Mouse (Mus musculus) monocyte, adult 2 months (primary cell): ENCODE results near the gene Btbd6.

ENCODE experiments used
- DNase-seq, 2 experiments: peaks; one replicate each; pipeline ENCODE4 v3.0.0; 2022; ENCODE audit warnings: low spot score in 2 of 2, low read depth in 1 of 2

The Btbd6 gene

DNA sequence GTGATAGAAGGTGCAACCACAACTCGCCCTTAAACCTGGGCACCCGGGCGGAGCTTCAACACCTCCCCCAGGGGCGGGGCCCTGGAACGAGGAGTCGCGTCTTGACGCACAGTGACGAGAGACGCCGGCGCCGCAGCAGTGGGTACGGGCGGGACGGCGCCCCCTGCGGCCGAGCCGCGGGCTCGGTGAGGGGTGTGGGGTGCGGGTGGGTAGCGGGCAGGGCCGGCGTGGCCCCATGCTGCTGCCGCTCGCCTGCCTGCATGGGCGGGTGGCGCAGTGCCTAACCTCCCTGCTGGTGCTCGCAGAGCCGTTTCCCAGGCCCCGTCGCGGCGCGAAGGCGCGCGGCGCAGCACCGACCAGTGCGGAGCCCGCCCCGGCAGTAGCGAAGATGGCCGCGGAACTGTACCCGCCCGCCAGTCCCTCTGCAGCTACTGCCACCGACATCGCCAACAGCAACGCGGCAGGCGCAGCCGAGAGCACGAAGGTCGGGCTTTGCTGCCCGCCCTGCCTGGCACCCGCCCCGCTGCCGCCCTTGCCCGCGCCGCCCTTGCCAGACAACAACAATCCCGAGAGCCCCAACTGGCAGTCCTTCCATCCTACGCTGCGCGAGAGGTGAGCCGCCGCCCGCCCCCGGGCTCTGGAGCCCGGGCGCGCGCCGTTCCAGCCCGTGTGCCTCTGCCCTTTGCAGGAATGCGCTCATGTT, at the start of gene Btbd6:
Btbd6 (plus strand) TSS at position 112 of the 703 bp plus-strand sequence.
- peak in 1 of 2 experiments; percentile 24 for DNase-seq

DNA sequence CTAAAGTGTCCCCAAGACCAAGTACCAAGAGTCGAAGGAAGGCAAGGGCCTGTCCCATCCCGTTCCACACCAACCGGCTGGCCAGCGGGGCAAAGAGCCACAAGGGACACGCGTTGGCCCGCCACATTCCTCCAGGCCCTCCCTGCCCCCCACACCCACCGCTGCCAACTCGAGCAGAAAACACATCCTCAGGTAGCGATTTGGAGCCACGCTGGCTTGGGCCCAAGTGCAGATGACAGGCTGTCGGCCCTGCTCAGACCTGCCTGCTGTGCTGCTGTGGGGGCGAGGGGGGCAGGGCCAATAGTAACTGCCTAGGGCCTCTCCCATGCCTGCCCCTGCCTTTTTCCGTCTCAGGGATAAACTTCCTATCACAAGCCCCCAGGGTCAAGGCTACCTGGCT, 49.0 kb upstream of the Btbd6 start:
- no peak for DNase-seq

DNA sequence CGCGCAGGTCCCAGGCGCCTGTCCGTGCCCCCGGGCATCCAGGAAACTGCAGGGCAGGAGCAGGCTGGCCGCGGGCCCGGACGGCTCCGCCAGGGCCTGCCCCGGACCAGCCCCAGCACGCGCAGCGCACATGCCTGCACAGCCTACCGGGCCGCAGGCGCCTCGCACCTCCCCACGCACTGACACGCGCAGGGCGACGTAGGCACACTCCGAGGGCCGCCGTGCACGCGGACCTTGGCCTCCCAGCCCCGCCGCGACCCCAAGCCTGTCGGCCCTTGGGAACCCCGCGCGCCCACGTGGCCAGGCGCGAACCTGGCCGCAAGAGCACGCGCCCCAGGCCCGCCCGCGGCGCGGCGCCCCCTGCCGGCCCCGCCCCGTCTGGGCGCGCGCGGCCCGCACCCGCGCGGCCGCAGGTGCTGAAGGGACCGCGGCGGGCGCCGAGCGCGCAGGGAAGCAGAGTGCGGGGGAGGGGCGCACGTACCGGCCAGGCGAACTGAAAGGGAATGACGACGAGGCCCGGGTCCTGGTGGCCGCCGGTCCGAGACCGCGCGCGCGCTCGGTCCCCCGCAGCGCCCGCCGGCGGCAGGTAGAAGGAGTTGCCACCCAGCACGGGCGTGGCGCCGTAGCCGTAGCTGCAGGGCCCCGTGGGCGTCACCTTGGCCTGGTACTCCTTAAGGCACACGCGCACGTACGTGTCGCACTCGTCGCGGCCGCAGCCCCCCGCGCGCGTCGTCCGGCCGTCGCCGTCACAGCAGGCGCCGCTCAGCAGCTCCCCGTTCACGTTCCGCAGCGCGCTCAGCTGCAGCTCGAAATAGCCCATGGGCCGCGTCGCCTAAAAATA, 47.7 kb upstream of the Btbd6 start:
- no peak for DNase-seq

DNA sequence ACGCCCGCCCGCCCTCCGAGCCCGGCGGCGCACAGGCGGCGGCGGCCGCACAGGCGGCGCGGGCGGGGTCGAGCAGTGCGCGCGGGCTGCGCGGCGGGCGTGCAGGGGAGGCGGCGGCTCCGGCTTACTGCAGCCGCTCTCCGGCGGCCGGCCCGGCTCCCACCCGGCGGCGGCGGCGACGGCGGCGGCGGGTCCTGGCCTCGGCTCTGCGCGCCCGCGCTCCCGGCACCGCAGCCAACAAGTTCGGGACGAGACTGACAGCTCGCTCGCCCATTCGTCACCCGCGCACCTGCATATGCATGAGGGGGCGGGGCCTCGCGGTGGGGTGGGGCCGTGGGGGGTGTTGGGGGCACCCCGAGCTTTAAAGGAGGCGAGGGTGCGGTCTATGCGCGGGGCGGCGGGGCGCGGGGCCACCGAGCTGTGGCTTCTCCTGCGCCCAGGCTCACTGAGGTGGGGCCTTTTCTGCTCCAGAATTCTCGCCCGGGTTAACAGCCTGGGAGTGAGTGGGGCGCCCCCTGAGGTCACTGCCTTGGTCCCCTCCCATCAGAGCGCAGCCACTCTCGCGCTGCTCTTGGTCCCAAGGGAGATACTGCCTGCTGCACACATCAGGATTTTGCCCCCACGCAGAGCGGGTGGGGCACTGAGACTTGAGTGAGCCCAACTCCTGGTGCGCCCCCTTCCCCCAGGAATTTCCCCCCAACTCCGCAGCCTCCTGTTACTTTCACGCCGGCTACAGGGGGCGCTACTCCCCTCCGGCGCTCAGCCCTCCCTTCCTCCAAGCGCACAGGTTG, 46.5 kb upstream of the Btbd6 start, which contains the start of gene Jag2:
Jag2 (minus strand) TSS at position 215 of the 791 bp plus-strand sequence.
- DNase-seq = no peak

DNA sequence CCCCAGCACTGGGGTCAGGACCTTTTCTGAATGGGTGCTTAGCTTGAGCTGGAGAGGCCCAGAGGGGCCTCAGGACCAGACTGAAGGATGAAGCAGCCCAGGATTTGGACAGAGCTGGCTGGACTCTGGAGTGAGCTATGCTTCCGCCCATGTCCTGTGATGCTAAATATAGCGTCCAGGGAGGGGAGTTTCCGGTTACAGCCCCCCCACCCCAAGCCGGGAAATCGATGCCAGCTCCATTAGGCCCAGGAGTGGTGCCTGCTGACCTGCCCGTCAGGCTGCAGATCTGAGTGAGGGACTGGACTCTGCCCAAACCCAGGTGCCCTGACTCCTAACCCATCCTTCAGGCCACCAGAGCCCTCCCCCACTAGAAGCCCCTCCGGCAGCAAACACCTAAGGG, 43.6 kb upstream of the Btbd6 start:
- no peak for DNase-seq

DNA sequence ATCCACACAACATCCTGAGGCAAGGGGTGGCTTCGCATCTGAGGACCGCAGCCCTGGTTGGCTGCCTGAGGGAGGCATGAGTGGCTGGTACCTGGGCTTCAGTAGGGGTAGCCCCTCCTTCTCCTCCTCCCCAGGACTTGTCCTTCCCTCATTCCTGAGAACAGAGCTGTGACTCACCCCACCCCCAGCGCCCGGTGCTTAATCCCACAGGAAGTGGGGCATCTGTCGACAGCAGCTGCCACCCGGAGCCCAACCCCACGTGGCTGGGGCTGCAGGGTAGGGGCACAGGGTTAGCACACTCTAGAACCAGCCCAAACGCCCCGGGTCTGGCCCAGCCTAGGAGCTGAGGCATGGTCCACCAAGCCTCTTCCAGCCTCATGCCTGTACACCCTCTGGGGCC, 38.4 kb upstream of the Btbd6 start:
- DNase-seq = no peak

DNA sequence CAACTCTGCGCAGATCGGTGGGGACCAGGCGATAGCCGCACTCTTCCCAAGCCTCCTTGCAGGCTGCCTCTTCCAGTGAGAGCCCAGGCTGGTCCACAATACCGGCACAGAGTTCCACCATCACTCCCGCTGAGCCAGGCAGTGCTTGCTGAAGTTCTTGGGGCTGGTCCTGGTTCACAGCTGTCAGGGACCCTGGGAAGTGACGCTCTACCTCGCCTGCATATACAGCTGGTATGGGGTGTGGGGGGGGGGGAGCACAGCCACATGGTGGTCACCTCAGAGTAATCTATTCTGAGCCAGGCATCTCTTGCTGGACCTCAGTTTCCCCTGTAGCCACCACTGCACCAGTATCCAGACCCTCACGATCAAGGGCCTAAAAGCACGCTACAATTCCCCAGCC, 37.9 kb upstream of the Btbd6 start:
- DNase-seq = no peak

DNA sequence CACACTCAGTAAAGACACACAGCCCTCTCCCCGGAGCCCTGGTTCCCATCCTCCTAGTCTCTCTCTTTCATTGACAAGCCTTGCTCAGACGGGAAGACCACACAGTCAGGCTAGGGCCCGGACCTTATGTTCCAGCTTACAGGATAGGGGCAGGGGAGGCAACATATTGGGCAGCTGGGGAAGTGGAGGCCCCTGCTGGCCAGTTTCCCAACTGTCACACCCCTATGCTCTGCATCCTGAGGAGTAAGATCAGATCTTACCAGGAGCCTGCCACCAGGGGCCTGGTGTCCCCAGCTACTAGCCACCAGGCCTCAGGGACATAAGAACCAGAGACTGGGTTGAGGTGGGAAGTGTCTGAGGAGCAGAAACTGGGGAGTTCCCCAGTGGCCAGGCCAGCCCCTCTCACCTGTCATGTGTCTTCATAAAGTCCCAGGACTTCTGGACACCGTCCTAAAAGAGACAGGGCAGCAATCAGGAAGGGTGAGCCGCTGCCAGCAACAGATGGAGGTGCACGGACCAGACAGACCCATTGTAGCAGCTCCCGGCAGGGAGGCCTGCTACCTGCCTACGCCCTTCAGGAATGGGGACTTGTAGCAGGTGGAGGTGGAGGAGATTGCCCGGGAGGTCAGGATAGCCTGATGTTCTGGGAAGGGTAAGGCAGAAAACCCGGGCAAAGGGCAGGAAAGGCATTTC, 37.3 kb upstream of the Btbd6 start:
- DNase-seq = no peak

DNA sequence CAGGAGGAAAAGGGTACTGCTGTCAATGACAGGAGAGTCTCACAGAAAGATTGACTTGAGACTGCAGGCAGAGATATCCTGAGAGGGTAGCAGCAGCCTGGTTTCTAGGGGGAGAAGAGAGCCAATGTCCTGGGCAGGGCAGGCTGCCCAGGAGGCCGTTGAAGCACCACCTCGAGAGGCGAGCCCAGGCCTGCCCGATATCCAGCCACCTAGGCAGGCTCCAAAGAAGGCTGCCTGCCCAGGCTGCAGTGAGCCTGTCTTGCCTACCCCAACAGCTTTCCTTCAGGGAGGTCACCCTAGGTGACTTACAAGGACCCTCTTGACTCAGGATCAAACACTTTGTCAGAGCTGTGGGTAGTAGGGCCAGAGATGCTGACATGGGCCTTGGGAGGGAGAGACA, 36.0 kb upstream of the Btbd6 start:
- DNase-seq = no peak

DNA sequence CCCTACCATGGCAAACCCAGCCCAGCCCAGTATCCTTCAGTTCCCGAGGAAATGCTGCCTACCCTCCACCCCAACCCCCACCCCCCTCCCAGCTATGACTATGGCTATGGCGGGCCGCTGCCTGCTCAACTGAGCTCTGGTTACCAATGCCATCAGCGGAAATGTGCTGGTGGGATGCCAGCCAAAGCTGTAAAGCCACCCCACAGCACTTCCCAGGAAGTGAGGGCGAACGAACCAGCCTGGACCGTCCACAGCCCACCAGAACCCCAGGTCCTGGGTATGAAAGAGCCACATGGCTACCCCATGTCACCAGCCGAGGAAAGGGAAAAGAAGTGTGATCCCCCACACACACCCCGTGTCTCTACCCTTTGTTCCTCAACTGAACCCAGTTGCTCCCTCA, 35.6 kb upstream of the Btbd6 start:
- DNase-seq = no peak

DNA sequence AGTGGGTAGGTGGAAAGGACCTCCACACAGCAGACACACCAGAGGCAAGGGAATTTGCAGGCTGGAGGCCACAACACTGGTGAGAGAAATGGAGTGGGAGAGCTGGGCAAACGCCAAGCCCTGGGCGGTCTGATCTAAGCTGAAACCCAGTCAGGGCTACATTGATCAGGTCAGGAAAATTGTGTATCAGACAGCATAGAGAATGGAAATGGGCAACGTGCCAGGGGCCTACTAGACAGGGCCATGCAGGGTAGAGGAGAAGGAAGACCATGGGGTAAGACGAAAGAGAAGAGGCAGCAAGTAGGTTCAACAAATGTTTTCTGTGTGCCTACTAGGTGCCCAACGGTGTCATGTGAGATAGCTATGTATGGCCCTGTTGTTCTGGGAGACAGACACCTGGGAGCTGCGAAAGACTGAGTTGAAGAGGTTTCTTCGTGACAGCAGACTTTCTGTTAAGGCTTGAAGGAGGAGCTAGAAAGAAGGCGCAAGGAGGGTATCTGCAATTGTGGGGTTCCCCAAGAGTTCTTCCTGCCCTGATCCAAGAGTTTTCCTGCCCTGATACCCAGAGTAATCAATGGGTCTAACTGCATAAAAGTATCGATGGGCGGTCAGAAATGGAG, 35.0 kb upstream of the Btbd6 start:
- no peak for DNase-seq

DNA sequence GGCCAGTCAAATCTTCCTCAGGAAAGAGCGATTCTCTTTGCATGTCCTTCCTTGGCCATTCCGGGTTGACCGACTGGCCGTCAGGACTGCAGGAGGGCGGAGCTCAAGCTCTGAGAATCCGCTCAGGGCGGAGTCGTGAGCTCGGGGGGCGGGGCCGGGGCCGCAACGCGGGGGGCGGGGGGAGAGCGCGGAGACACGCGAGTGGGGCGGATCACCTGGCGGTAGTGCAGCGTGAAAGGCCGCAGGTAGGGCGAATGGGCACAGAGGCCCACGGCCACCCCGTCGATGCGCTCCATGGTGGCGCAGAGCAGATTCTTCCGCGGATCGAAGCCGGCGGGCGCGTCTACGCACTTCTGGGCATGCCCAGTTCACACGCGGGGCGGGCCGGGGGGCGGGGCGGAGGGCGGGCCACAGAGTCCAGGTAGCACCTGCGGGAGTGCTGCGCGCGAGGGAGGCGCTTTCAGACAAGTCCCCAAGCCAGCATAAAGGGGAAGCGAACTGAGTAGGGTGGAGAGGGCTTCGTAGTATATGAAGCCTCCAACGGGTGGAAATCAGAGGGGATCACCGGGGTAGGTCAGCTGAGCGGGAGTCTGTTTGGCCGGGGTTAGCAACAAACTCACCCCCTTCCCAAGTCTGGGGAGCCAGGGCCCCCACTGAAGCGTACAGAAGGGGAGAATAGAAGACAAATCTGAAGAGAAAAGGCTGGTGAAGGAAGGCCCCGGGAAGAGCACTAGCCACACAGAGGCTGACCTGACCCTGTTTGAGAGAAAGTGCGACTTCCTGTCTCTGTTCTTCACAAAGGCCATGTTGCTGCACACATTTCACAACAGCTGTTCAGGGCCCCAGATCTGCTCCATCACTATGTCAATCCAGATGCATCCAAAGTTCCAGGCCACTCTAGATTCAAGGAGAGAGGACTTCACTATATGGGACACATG, 34.2 kb upstream of the Btbd6 start, which contains the start of gene Nudt14:
Nudt14 (minus strand) TSS at position 349 of the 938 bp plus-strand sequence.
- peak in 1 of 2 experiments; percentile 61 for DNase-seq

DNA sequence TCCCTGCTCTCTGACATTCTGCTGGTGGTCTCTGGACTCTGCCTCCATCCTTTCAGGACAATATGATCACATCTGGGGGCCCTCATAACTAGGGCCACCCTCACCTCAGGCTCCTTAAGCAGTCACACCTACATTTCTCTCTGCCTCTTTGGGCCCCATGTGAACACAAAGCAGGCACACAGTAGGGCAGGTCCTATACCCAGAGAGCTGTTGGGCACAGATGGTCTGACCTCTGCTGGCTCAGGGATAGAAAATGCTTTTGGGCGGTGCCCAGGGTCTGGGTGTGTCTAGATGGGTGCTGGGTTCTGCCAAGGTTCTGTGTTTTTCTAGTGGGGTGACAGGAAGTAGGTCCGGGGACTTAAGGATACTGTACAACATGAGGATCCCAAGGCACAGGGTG, 32.6 kb upstream of the Btbd6 start:
- no peak for DNase-seq

DNA sequence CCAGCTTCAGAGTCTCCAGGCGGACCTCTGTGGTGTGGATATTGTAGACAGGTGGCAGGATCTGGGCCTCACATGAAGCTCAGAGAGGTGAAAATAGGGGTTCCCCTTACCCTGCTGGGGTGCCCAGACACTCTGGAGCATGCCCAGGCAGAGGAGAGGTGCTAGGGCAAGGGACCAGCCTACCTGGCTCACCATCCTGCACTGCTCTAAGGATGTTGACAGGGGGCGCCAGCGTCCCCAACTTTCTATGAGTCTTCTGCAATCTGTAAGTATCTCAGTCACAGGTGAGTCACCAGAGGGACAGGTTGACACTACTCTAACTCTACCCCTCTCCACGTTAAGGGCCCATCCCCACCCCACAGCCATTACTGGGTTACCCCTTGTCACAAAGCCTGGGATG, 29.0 kb upstream of the Btbd6 start:
- no peak for DNase-seq

DNA sequence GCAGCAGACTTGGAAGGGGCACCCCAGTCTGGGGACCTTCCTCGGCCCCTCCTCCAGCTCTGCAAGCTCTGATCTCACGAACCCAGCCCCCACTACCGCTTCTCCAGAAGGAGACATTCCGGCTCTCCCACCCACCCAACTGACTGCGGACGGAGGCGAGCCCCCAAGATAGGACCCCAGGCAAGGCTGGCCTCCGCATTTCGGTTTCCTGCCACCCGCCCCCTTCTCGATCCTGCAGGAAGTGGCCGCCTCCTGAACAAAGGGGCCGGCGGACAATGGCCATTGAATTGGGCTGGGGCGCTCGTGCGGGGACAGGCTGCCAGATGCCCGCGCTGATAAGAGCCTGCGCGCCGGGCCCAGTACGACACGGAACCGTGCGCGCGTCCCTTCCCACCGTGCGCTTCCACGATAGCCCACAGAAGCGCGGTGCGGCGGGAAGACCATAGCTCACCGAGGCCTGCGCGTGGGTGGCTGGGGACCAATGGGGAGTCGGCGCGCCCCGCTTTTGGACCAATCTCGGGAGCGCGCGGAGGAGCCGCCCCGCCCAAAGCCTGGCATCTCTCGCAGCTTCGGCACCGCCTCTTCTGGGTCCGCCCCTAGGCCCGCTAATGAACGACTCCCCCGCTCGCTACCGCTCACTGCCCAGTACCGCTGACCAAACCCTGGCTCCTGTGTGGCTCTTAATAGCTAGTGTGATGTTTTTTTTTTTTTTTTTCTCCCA, 26.1 kb upstream of the Btbd6 start:
- peak in 1 of 2 experiments; percentile 33 for DNase-seq

DNA sequence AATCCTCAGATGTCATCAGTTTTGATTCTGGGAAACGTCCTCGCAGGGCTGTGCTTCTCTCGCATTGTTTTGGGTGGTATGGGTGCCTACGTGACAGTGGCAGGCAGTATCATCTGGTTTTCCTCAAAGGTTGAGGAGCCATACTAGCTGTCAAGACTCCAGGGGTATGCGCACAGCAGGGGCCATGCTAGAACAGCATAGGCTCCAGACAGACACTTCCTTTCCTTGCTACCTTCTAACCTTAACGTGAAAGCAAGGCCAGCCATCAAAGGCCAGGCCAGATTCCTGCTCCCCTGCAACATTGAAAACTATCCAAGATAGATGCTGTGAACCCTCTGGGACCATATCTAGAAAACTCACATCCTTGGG, 25.5 kb upstream of the Btbd6 start:
- DNase-seq = no peak

DNA sequence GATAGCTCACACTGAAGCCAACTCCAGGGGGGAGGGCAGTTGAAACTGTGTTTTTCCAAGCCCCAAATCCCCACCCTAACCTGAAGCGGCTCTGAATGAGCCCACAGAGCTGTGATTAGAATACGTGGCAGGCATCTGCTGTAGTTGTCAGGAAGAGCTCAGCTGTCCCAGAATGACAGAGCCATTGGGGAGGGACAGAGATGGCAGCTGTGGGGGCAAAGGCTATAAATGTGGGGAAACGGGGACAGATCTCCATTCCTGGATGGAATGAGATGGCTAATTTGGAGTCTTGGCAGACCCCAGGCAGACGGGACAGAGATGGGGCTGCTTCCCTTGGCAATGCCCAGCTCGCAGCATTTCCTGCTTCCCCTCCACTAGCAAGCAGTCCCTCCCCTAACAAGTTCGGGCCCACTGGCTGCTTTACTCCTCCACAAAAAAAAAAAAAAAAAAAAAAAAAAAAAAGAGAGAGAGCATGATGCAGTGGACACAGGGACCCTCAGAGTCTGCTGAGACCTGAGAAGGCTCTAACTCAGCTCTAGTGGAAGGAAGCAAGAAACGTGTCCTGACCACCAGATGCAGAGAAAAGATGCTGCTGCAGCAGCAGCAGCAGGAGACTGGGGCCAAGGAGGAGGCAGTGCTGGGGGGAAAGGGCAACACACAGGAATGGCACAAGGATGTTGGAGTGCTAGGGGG, 25.0 kb upstream of the Btbd6 start:
- DNase-seq = no peak

DNA sequence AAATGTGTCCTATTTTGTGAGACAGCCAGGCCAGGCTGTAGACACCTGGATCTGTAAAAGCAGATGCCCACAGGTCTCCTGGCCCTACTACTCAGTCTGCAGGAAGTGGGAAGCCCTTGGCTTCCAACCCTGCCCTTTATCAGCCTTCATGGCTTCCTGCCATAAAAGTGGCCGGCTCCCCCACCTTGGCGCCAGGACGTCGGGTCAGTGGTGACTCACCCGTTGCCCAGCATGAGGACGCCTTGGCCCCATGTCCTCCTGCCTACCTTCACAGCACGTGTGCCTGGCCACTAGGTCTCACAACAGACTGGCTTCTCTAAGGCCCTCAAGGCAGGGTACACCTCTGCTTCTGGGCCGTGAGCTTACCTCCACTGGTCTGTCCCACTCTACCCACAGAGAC, 23.8 kb upstream of the Btbd6 start:
- DNase-seq = no peak
